Mouse (Mus musculus): ENCODE measurements around the gene Olfr96. TPM values are rescaled to one million over a fixed set of nuclear protein-coding genes. Genes with fewer than 3 reads are reported as not detected.
A peak's percentile ranks its signal among the peaks of the same experiment; 100 is the strongest.

Olfr96 gene
- polyA plus RNA-seq (2015; fragmentation: Nextera tagmentation; extraction: Ambion mirVana), result not detected in 2 replicates

DNA sequence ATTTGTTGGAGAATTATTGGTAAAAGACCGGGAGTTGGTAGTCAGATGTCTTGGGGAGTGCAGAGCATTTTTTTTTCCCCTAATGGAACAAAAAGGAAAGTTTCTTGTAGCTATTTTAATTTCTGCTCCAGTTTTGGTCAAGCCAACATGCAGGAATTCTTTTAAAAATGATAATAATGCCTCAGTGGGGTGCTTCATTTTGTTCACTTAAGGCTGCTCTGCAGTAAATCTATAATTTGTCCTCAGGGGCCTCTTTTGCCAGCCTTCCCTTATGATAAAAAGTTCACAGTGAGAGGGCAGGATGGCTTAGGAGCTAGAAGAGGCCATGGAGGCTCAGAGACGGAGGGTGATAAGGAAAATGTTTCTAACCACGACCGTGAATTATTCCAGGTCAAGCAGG, at the start of gene Olfr96:
Olfr96 (plus strand) TSS at position 301 of the 400 bp plus-strand sequence.
- Histone ChIP-seq H3K27me3 (replicated peaks; ENCODE audit: insufficient read depth, low read length) (no peaks in the 10 kb centered on the region), H3K4me2 (replicated peaks; ENCODE audit: low read depth, low read length) (no peak within 1 kb of the TSS), H3K4me1 (ENCODE audit: insufficient read depth, low read depth, low read length) (no peaks in the 10 kb centered on the region), H3K9ac (replicated peaks; ENCODE audit: low read depth) (no peak within 1 kb of the TSS), H3K27ac (ENCODE audit: low read length) (no peak within 1 kb of the TSS), H3K4me3 (ENCODE audit: low read depth, low read length) (no peak within 1 kb of the TSS), H3K36me3 (ENCODE audit: insufficient read depth, low read length) (no peaks in the 10 kb centered on the region), H3K9me3 (ENCODE audit: low read length) (no peaks in the 10 kb centered on the region; the same call in 1 of the 2 replicates)
- ATAC-seq (no peak), DNase-seq (ENCODE audit: low spot score) (no peak)
- no peak for TF ChIP-seq EP300 (IDR thresholded peaks at IDR 0.05)
- TF ChIP-seq CTCF (IDR thresholded peaks at IDR 0.05), result no peak
- WGBS, result 49% methylated on average over 4 of the region's 4 CpGs

DNA sequence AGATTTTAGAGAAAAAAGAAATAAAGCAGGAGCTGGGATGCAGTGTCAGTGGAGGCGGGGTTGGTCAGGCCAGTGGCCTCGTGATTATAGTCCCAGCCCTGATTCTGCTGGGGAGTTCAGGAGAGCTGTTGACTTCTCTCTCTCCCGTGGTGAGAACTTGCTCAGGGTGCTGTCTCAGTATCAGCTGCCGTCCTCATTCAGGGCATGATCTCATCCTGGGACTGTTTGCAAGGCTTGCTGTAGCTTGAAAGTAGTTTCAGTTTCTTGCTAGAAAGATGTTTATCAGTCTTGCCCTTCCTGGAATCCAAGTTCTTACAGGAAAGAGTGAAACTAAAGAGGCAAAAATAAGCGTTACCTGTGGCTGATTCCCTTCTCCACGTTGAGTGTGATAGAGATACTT, 34.5 kb upstream of the Olfr96 start:
- Histone ChIP-seq H3K9me3 (ENCODE audit: low read length) (no peaks in the 10 kb centered on the region), H3K27ac (ENCODE audit: low read length) (no peak overlapping the region), H3K4me3 (ENCODE audit: low read depth, low read length) (no peak overlapping the region), H3K36me3 (ENCODE audit: insufficient read depth, low read length) (no peaks in the 10 kb centered on the region), H3K9ac (replicated peaks; ENCODE audit: low read depth) (no peak overlapping the region), H3K27me3 (replicated peaks; ENCODE audit: insufficient read depth, low read length) (no peaks in the 10 kb centered on the region), H3K4me2 (replicated peaks; ENCODE audit: low read depth, low read length) (no peak overlapping the region), H3K4me1 (ENCODE audit: insufficient read depth, low read depth, low read length) (no peaks in the 10 kb centered on the region)
- DNase-seq (ENCODE audit: low spot score), result no peak
- ATAC-seq, result no peak
- 32% methylated on average over 6 of the region's 6 CpGs for WGBS
- no peak for TF ChIP-seq EP300 (IDR thresholded peaks at IDR 0.05)
- TF ChIP-seq CTCF (IDR thresholded peaks at IDR 0.05), result no peak

DNA sequence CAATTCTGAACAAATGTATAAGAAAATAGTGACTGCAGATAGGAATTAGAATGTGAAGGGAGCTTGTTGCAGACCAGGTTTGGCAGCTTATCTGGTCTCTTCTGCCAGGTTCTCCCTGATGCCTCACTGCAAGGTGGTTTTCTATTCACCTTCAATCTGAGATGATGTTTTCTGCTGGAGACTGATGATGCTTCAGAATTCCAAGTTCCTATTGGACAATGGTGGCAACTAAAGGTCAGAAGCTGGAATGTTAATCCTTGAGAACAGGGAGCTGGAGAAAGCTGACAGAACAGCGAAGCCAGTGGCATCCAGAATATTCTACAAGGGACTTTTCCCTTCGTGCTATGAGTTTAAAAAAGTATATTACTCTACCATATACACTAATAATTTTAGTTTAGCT, 29.2 kb upstream of the Olfr96 start:
- no peak overlapping the region for H3K4me2 ChIP-seq (replicated peaks; ENCODE audit: low read depth, low read length)
- no peak overlapping the region for H3K9ac ChIP-seq (replicated peaks; ENCODE audit: low read depth)
- WGBS, result 41% methylated on average over 2 of the region's 2 CpGs
- DNase-seq (ENCODE audit: low spot score), result peak; percentile 24
- no peaks in the 10 kb centered on the region; the same call in 1 of the 2 replicates for H3K27me3 ChIP-seq (replicated peaks; ENCODE audit: insufficient read depth, low read length)
- TF ChIP-seq EP300 (IDR thresholded peaks at IDR 0.05) (no peak), CTCF (IDR thresholded peaks at IDR 0.05) (no peak)
- H3K4me3 ChIP-seq (ENCODE audit: low read depth, low read length), result no peak overlapping the region
- H3K36me3 ChIP-seq (ENCODE audit: insufficient read depth, low read length), result no peaks in the 10 kb centered on the region
- H3K9me3 ChIP-seq (ENCODE audit: low read length), result no peaks in the 10 kb centered on the region
- no peak overlapping the region for H3K27ac ChIP-seq (ENCODE audit: low read length)
- ATAC-seq, result no peak
- no peaks in the 10 kb centered on the region for H3K4me1 ChIP-seq (ENCODE audit: insufficient read depth, low read depth, low read length)

DNA sequence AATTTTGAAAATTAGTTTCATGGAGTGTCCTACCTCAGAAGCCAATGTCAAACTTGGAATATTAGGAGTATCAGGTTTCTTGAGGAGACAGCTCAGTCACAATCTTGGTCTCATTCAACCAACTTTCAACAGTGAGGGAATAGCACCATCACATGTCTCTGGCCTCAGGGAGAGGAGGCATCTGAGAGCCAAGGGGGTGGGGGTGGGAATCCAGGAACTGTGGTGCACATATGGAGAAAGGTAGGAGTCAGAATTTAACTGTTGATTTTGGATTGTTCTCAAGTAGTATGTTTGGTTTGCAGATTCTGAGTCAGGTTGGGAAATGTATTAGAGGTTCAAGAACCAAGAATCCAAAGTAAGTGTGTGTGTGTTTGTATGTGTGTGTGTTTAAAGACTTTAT, 26.9 kb upstream of the Olfr96 start:
- H3K4me1 ChIP-seq (ENCODE audit: insufficient read depth, low read depth, low read length), result no peaks in the 10 kb centered on the region
- ATAC-seq (no peak), DNase-seq (ENCODE audit: low spot score) (no peak)
- TF ChIP-seq CTCF (IDR thresholded peaks at IDR 0.05) (no peak), EP300 (IDR thresholded peaks at IDR 0.05) (no peak)
- no peak overlapping the region for H3K9ac ChIP-seq (replicated peaks; ENCODE audit: low read depth)
- H3K4me2 ChIP-seq (replicated peaks; ENCODE audit: low read depth, low read length), result no peak overlapping the region
- H3K9me3 ChIP-seq (ENCODE audit: low read length), result no peaks in the 10 kb centered on the region
- H3K4me3 ChIP-seq (ENCODE audit: low read depth, low read length), result no peak overlapping the region
- H3K27me3 ChIP-seq (replicated peaks; ENCODE audit: insufficient read depth, low read length), result peaks cover 12% of the 10 kb centered on the region
- no peaks in the 10 kb centered on the region for H3K36me3 ChIP-seq (ENCODE audit: insufficient read depth, low read length)
- no peak overlapping the region for H3K27ac ChIP-seq (ENCODE audit: low read length)

DNA sequence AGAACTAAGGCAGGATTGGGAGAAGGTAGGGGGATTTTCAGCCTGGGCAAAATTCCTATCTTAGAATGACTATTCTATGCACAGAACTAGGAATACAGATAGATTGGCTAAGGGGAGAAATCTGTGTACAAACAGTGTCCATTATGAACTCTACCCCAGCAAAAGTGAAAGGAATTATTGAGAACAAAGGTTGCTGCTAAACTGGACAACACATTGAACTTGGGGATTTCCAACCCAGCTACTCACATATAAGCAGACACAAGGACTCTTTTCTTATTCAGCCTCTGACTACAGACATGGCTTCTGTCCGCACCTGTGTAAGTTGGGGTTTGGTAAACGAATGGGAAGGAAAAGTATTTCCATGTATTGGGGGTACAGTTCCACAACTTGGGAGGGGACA, 26.3 kb upstream of the Olfr96 start, which contains the start of gene Ubd:
Ubd (plus strand) TSS at position 237 of the 400 bp plus-strand sequence.
- H3K9ac ChIP-seq (replicated peaks; ENCODE audit: low read depth), result no peak within 1 kb of the TSS
- H3K4me1 ChIP-seq (ENCODE audit: insufficient read depth, low read depth, low read length), result no peaks in the 10 kb centered on the region
- peaks cover 13% of the 10 kb centered on the region for H3K27me3 ChIP-seq (replicated peaks; ENCODE audit: insufficient read depth, low read length)
- ATAC-seq (no peak), DNase-seq (ENCODE audit: low spot score) (no peak)
- H3K27ac ChIP-seq (ENCODE audit: low read length), result no peak within 1 kb of the TSS
- H3K4me2 ChIP-seq (replicated peaks; ENCODE audit: low read depth, low read length), result no peak within 1 kb of the TSS
- WGBS, result 76% methylated on average over 2 of the region's 2 CpGs
- no peaks in the 10 kb centered on the region for H3K36me3 ChIP-seq (ENCODE audit: insufficient read depth, low read length)
- TF ChIP-seq CTCF (IDR thresholded peaks at IDR 0.05), result no peak
- H3K4me3 ChIP-seq (ENCODE audit: low read depth, low read length), result no peak within 1 kb of the TSS
- H3K9me3 ChIP-seq (ENCODE audit: low read length), result no peaks in the 10 kb centered on the region

DNA sequence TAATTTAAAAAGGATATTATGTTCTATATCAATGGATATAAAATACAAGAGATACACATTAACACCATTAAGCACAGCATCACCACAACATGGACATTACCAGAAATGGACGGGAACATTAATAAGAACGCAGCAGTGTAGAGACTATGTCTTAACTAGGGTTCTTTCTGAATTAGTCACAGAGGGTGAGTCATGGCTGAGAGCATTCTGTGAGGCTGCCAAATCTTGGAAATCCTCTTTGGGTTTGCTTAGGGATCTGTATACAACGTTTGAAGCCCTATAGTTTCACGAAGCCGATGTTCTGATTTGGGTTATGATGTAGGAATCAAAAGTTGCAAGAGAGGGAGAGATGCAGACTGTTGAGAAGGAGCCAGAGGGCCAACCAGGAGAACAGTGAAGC, 25.2 kb upstream of the Olfr96 start:
- TF ChIP-seq CTCF (IDR thresholded peaks at IDR 0.05) (no peak), EP300 (IDR thresholded peaks at IDR 0.05) (no peak)
- no peak overlapping the region for H3K9ac ChIP-seq (replicated peaks; ENCODE audit: low read depth)
- H3K4me3 ChIP-seq (ENCODE audit: low read depth, low read length), result no peak overlapping the region
- no peaks in the 10 kb centered on the region for H3K9me3 ChIP-seq (ENCODE audit: low read length)
- no peak overlapping the region for H3K27ac ChIP-seq (ENCODE audit: low read length)
- H3K36me3 ChIP-seq (ENCODE audit: insufficient read depth, low read length), result no peaks in the 10 kb centered on the region
- H3K4me1 ChIP-seq (ENCODE audit: insufficient read depth, low read depth, low read length), result no peaks in the 10 kb centered on the region
- whole genome bisulfite sequencing, result 87% methylated on average over 5 of the region's 5 CpGs
- DNase-seq (ENCODE audit: low spot score) (no peak), ATAC-seq (no peak)
- peaks cover 13% of the 10 kb centered on the region for H3K27me3 ChIP-seq (replicated peaks; ENCODE audit: insufficient read depth, low read length)
- H3K4me2 ChIP-seq (replicated peaks; ENCODE audit: low read depth, low read length), result no peak overlapping the region
